Mouse (Mus musculus): ENCODE measurements around the gene Dhcr24. TPM values are rescaled to one million over a fixed set of nuclear protein-coding genes. Genes with fewer than 3 reads are reported as not detected.

Gene Dhcr24
- polyA plus RNA-seq (2015; fragmentation: Nextera tagmentation; extraction: Ambion mirVana): 6.9 TPM in 2 replicates

DNA sequence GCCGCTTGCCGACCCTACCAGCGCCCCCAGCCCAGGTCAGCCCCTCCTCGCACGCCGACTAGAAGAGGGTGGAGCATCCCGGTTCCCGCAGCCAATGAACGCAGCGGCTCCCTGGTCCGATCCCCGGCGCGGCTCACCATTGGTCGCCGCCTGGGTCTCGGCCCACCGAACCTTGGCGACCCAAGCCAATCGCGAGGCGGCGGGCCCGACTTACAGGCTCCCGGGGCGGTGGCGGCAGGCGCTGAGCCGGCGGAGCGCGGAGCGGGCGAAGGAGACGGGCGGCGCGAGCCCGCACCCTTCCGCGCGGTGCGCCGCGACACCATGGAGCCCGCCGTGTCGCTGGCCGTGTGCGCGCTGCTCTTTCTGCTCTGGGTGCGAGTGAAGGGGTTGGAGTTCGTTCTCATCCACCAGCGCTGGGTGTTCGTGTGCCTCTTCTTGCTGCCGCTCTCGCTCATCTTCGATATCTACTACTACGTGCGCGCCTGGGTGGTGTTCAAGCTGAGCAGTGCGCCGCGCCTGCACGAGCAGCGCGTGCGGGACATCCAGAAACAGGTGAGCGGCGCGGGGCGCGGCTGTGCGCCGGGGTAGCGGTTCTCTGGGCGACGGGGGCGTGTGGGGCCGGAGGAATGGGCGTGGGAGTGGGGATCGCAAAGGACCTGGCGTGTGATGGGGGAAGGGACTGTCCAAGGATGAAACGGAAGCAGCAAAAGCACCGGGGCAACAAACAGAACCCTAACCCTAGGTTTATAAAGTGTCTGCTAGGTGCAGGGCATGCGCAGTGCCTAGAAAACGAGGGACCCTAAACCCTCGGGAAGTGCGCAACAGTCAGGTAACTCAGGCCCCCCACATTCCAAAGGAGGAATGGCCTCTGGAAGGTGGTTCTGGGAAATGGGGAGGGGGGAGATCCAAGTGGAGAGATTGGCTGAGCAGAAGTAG, at the start of gene Dhcr24:
Gene Dhcr24, plus strand, starts transcription at position 193 of the 936 bp plus-strand sequence.
- WGBS: under 1% methylated on average over 89 of the region's 89 CpGs
- Histone ChIP-seq H3K4me1 (peaks cover 32% of the 10 kb centered on the region), H3K9ac (peak within 1 kb of the TSS; percentile 84), H3K27ac (peak within 1 kb of the TSS; percentile 86), H3K36me3 (peaks cover 19% of the 10 kb centered on the region), H3K9me3 (no peaks in the 10 kb centered on the region), H3K4me2 (peak within 1 kb of the TSS; percentile 83), H3K4me3 (peak within 1 kb of the TSS; percentile 91), H3K27me3 (no peaks in the 10 kb centered on the region)
- peak; percentile 97 for ATAC-seq (ENCODE audit: insufficient number of reproducible peaks, insufficient read depth, low FRiP score, low TSS enrichment, low read depth)

DNA sequence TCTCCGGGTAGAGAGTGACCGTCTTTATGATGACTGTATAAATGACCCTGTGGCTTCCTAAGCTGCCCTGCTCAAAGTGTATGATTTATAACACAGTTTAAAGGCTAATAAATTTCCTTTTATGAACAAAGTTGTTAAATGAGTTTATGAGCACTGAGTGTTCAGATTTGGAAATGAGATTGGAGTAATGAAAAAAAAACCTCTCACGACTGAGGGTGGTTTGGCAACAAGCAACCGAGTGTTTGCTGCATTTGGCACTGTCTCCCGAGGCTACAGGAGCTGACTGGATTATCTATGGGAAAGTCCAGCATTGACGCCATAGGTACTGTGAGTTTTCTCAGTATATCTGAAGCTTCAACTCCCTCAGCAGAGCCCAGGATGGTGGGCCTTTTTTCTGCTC, 46.2 kb upstream of the Dhcr24 start:
- no peak overlapping the region for H3K4me3 ChIP-seq
- no peak for ATAC-seq (ENCODE audit: insufficient number of reproducible peaks, insufficient read depth, low FRiP score, low TSS enrichment, low read depth)
- H3K9me3 ChIP-seq: no peaks in the 10 kb centered on the region
- H3K4me1 ChIP-seq: no peaks in the 10 kb centered on the region
- H3K36me3 ChIP-seq: no peaks in the 10 kb centered on the region
- H3K4me2 ChIP-seq: no peak overlapping the region
- H3K27ac ChIP-seq: no peak overlapping the region
- peaks cover 3% of the 10 kb centered on the region; the same call in 1 of the 2 replicates for H3K27me3 ChIP-seq
- no peak overlapping the region for H3K9ac ChIP-seq
- WGBS: 79% methylated on average over 6 of the region's 6 CpGs

DNA sequence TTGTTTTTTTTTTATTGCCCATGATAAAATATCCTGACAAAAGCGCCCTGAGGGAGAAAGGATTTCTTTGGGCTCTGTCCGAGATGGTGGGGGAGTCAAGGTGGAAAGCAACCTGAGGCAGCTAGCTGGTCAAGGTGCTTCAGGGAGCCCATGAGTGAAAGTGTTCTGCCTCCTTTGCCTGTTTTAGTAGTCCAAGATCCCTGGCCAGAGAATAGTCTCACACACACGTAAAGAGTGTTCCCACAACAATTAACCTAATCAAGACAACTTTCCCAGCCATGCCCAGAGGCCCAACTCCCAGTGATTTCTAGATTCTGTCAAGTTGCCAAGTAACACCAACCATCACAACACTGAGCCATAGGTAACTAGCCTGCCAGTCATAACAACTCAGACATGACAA, 38.3 kb upstream of the Dhcr24 start:
- ATAC-seq (ENCODE audit: insufficient number of reproducible peaks, insufficient read depth, low FRiP score, low TSS enrichment, low read depth): no peak
- Histone ChIP-seq H3K9ac (no peak overlapping the region), H3K9me3 (no peaks in the 10 kb centered on the region), H3K27me3 (no peaks in the 10 kb centered on the region), H3K4me1 (no peaks in the 10 kb centered on the region), H3K4me2 (no peak overlapping the region), H3K27ac (no peak overlapping the region), H3K36me3 (no peaks in the 10 kb centered on the region), H3K4me3 (no peak overlapping the region)
- 63% methylated on average over 3 of the region's 3 CpGs for WGBS

DNA sequence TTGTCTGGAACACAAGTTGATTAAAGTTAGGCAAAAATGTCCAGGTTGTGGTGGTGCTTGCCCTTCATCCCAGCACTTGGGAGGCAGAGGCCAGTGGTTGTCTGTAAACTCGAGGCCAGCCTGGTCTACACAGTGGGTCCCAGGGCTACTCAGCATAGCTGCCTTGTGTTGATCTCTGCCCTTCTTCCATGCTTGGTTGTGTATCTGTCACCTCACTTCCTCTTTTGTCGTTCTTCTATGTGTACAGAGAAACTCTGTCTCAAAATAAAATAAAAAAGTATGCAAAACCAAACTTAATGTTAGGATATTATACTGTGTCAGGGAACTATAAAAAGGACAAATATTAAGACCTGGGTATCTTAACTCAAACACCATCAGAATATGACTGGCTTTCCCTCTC, 36.7 kb upstream of the Dhcr24 start:
- H3K27me3 ChIP-seq: no peaks in the 10 kb centered on the region
- H3K4me2 ChIP-seq: no peak overlapping the region
- no peak overlapping the region for H3K9ac ChIP-seq
- WGBS: 71% methylated on average over 2 of the region's 2 CpGs
- no peak overlapping the region for H3K4me3 ChIP-seq
- no peaks in the 10 kb centered on the region for H3K36me3 ChIP-seq
- no peak for ATAC-seq (ENCODE audit: insufficient number of reproducible peaks, insufficient read depth, low FRiP score, low TSS enrichment, low read depth)
- no peaks in the 10 kb centered on the region for H3K4me1 ChIP-seq
- no peak overlapping the region for H3K27ac ChIP-seq
- H3K9me3 ChIP-seq: no peaks in the 10 kb centered on the region

DNA sequence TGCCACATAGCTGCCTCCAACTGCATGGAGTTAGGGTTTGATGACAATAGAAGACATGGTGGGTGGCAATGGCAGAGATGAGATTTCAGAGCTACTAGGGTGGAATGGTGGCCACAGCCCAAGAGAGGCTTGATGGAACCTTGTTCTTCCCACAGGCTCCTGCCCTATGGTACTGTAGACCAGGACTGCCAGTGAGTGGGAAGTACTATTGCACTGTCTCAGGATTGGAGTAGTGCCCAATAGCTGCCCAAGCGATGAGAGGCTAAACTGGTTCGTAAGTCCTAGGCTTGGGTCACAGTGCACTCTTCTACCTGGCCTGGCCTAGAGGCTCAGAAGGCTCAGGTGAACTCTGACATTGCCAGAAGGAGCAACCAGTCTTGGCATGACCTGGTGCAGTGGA, 35.8 kb upstream of the Dhcr24 start:
- H3K4me1 ChIP-seq: 0 out of 2 replicates have a peak, but pooled peaks cover 3% of the 10 kb centered on the region
- H3K9me3 ChIP-seq: no peaks in the 10 kb centered on the region
- no peak overlapping the region for H3K4me3 ChIP-seq
- H3K9ac ChIP-seq: no peak overlapping the region
- no peak overlapping the region for H3K27ac ChIP-seq
- no peaks in the 10 kb centered on the region for H3K36me3 ChIP-seq
- no peak overlapping the region for H3K4me2 ChIP-seq
- ATAC-seq (ENCODE audit: insufficient number of reproducible peaks, insufficient read depth, low FRiP score, low TSS enrichment, low read depth): no peak
- WGBS: 91% methylated on average over 2 of the region's 2 CpGs
- H3K27me3 ChIP-seq: no peaks in the 10 kb centered on the region

DNA sequence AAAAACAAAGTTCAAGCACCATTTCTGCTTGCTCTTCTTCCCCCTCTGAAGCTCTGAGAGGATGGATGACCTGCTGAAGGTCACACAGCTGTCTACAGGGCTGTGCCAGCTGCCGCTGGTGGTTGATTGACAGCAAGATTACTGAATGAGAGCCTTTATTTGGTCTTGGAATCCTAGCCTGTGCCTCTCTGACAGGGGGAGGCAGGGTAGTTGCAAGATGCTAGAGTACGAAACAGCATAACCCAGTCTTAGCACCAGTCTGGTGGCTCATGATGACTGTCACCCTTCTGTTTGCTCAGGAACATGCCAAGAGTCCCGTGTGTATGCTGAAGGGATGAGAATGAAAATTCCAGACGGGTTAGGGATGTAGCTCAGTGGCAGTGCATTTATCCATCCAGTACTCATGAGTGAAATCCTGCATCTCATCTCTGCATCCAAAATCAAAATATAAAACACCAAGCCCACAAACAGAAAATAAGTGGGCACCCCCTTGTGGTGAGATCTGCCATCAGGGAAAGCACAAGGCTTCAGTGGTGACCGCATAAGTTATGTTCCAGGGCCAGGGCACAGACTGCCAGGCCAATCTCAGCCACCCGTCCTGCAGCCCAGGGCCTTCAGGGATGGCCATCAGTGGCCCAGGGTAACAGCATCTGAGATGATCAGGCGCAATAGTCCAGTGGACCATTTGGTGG, 32.8 kb upstream of the Dhcr24 start:
- no peak for ATAC-seq (ENCODE audit: insufficient number of reproducible peaks, insufficient read depth, low FRiP score, low TSS enrichment, low read depth)
- no peaks in the 10 kb centered on the region for H3K36me3 ChIP-seq
- H3K4me2 ChIP-seq: no peak overlapping the region
- H3K27me3 ChIP-seq: no peaks in the 10 kb centered on the region
- H3K4me3 ChIP-seq: no peak overlapping the region
- no peaks in the 10 kb centered on the region for H3K9me3 ChIP-seq
- no peak overlapping the region for H3K27ac ChIP-seq
- 65% methylated on average over 7 of the region's 7 CpGs for WGBS
- H3K4me1 ChIP-seq: 0 out of 2 replicates have a peak, but pooled peaks cover 3% of the 10 kb centered on the region
- H3K9ac ChIP-seq: no peak overlapping the region

DNA sequence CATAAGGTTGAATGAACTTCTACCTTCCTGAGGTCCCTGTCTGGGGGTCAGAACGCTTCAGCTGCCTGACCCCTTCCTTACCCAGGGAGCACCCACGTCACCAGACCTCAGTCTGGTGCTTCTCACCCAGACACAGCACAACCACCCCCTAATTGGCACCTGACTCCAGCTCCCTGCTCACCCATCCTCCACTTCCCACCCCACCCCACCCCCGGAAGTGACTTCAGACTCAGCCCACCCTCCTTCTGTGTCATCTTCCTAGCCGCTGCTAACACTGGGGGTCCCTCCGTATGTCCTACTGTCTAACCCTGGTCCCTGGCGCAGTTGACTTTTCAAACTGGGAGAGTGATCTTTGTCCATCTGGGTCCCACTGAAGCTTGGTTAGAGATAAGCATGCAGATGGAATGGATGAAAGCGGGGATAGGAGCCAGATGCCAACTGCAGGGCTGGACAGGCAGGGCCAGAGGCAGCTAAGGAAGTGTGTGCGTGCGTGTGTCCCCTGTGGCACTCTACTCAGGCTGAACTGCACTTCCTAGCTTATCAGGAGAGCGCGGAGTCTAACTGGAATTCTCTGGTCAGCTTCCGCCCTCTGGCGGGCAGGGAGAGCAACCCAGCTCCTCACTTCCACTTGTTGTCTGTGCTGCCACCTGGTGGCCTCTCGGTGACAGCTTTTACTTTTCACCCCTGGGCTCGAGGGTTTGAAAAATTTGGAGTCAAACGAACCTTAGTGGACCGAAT, 31.3 kb upstream of the Dhcr24 start:
- H3K27ac ChIP-seq: no peak overlapping the region
- WGBS: 15% methylated on average over 17 of the region's 17 CpGs
- peak overlapping the region; percentile 62 for H3K4me2 ChIP-seq
- H3K4me1 ChIP-seq: 0 out of 2 replicates have a peak, but pooled peaks cover 3% of the 10 kb centered on the region
- peak overlapping the region; percentile 33 for H3K4me3 ChIP-seq
- no peaks in the 10 kb centered on the region for H3K36me3 ChIP-seq
- peak overlapping the region; percentile 70 for H3K9ac ChIP-seq
- H3K27me3 ChIP-seq: no peaks in the 10 kb centered on the region
- H3K9me3 ChIP-seq: no peaks in the 10 kb centered on the region
- ATAC-seq (ENCODE audit: insufficient number of reproducible peaks, insufficient read depth, low FRiP score, low TSS enrichment, low read depth): peak; percentile 71

DNA sequence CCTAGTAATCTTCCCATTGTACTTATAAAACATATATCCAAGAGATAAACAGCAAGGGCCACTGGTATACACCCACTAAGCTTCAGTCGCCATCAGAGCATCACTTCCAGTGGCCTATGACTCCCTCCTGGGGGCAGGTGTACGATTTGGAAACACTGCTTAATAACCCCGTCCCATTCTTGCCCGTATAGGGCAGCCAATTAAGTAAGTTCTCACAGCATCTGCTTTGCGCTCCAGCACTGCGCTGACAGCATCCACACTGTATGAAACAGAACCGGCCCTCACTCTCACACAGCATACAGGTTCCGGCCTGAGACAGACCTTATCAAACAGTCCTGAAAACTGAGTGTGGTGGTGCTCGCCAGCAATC, 30.7 kb upstream of the Dhcr24 start:
- Histone ChIP-seq H3K36me3 (no peaks in the 10 kb centered on the region), H3K4me1 (0 out of 2 replicates have a peak, but pooled peaks cover 3% of the 10 kb centered on the region), H3K27ac (no peak overlapping the region), H3K27me3 (no peaks in the 10 kb centered on the region), H3K4me3 (no peak overlapping the region), H3K9me3 (no peaks in the 10 kb centered on the region), H3K4me2 (no peak overlapping the region), H3K9ac (no peak overlapping the region)
- no peak for ATAC-seq (ENCODE audit: insufficient number of reproducible peaks, insufficient read depth, low FRiP score, low TSS enrichment, low read depth)
- WGBS: 65% methylated on average over 9 of the region's 9 CpGs

DNA sequence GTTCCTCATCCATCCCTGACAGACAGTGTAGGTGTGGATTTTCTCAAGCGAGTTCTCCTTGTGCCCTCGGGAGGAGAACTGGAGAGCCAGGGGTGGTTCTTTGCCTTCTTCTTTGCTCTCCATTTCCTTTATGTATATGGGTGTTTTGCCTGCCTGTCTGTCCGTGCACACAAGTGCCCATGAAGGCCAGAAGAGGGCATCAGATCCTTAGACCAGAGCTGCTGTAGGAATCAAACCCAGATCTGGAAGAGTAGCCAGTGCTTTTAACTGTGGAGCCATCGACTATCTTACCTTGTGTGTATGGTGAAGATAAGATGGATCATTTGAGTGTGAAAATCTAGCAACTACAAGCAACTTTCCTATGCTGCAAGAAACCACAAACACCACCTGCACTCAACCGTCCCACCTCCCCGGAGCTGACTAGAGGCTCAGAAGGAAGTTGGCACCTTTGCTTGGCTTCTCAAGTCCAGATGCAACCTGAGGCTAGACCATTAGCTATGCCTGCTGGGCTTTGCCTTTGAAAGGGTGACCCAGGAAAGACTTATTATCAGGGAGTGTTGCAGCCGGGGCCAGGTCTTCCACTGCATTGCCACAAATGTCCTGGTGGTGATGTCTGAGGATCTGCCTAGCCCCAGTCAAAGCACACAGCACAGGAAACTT, 27.3 kb upstream of the Dhcr24 start:
- Histone ChIP-seq H3K9me3 (no peaks in the 10 kb centered on the region), H3K27ac (no peak overlapping the region), H3K4me1 (0 out of 2 replicates have a peak, but pooled peaks cover 3% of the 10 kb centered on the region), H3K27me3 (no peaks in the 10 kb centered on the region), H3K4me3 (no peak overlapping the region), H3K4me2 (no peak overlapping the region), H3K9ac (no peak overlapping the region), H3K36me3 (no peaks in the 10 kb centered on the region)
- no peak for ATAC-seq (ENCODE audit: insufficient number of reproducible peaks, insufficient read depth, low FRiP score, low TSS enrichment, low read depth)
- WGBS: 64% methylated on average over 7 of the region's 7 CpGs

DNA sequence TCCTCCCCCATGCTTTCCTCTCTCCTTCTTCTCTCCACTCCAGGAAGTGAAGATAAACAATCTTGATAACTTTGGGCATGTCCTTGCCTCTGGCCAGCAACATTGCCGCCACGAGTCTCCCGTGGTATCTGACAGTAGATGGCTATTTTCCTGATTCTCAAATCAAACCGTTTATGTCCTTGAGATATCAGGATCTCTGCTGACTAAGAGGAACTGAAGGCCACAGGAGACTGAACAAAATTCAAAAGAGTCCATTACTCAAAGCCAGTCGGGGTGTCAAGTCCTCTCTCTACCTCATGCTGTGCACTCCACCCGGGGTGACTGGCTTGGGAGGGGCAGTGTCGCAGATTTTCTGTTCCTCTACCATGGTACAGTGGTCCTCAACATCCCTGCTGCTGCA, 26.6 kb upstream of the Dhcr24 start:
- Histone ChIP-seq H3K4me1 (0 out of 2 replicates have a peak, but pooled peaks cover 3% of the 10 kb centered on the region), H3K4me2 (no peak overlapping the region), H3K27me3 (no peaks in the 10 kb centered on the region), H3K9ac (no peak overlapping the region), H3K4me3 (no peak overlapping the region), H3K9me3 (no peaks in the 10 kb centered on the region), H3K27ac (no peak overlapping the region), H3K36me3 (no peaks in the 10 kb centered on the region)
- 71% methylated on average over 7 of the region's 7 CpGs for WGBS
- ATAC-seq (ENCODE audit: insufficient number of reproducible peaks, insufficient read depth, low FRiP score, low TSS enrichment, low read depth): no peak

DNA sequence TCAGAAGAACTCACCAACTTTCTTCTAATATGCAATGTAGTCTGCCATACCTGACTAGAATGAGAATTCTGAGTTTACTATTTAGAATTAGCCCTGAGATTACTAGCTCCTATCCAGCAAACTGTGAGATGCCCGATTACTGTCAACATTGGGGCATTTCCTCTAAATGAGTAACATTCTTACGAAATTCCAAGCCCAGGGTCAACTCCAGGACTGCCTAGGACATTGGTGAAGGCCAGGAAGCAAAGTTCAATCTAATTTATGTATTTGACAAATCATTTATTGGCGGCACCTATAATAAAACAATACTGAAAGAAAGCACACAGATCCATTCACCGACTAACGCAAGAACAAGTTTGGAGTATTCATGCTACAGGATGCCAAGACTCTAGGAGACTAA, 21.1 kb upstream of the Dhcr24 start:
- Histone ChIP-seq H3K27ac (no peak overlapping the region), H3K27me3 (no peaks in the 10 kb centered on the region), H3K9me3 (no peaks in the 10 kb centered on the region), H3K4me2 (no peak overlapping the region), H3K4me3 (no peak overlapping the region), H3K4me1 (no peaks in the 10 kb centered on the region), H3K36me3 (no peaks in the 10 kb centered on the region), H3K9ac (no peak overlapping the region)
- 92% methylated on average over 5 of the region's 5 CpGs for WGBS
- no peak for ATAC-seq (ENCODE audit: insufficient number of reproducible peaks, insufficient read depth, low FRiP score, low TSS enrichment, low read depth)
